Mouse (Mus musculus) spleen, adult 12 weeks (tissue): ENCODE measurements around the gene Gm11027.
"Not testable (repeated sequence)": the region's sequence is repeated elsewhere in the genome, so short reads cannot be mapped to it uniquely, and the experiment has no call there.

Experiments used
- DNase-seq: peaks from one replicate; pipeline ENCODE4 v3.0.0; 2022; ENCODE audit warnings: low spot score

Gm11027 gene

GRCm38 (mm10) chr12:116275086-116275485, at the start of gene Gm11027:
TSS of gene Gm11027 (plus strand) at chr12:116275386.
- DNase-seq: not testable (repeated sequence)

- DNase-seq: no peak
These were observed 48.7 kb upstream of the Gm11027 start for GRCm38 (mm10) chr12:116226289-116227057.

- DNase-seq: no peak
These were observed 45.7 kb upstream of the Gm11027 start for GRCm38 (mm10) chr12:116229451-116229850.

GRCm38 (mm10) chr12:116231612-116232011, 43.6 kb upstream of the Gm11027 start:
- DNase-seq: no peak

GRCm38 (mm10) chr12:116232061-116232460, 43.1 kb upstream of the Gm11027 start:
- no peak for DNase-seq

DNA sequence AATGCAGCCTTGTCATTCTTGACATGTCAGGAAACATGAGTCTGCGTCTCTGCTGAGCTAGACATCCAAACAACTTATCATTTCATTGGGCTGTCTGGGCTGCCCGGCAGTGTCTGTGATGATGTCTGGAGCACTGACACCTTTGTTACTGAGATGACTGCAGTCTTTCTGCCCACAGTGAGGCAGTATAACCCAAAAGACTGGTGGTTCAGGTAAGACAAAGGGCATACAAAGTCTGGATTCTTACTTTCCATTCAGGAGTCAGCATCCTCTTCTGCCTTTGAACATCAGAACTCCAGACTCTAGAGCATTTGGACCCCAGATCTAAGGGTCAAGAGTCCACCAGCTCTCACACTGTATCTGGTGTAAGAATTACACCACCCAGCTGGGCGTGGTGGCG, 39.8 kb upstream of the Gm11027 start:
- DNase-seq: no peak

DNA sequence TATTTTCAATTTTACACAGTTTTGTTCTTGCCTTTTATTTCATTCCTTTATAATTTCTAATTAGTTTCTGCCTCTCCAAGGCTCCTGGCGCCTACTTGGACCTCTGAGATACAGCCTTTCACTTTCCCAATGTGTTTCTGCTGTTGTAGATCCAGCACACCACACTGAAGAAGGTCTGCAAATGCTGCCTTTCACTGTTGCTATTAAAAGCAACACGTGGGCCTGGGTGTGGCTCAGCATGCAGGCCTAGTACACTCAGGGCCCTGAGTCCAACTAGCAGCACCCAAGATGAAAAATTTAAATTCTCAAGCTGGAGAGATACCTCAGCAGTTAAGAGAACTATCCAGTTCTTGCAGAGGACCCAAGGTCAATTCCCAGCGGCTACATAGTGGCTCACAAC, 38.5 kb upstream of the Gm11027 start:
- no peak for DNase-seq

DNA sequence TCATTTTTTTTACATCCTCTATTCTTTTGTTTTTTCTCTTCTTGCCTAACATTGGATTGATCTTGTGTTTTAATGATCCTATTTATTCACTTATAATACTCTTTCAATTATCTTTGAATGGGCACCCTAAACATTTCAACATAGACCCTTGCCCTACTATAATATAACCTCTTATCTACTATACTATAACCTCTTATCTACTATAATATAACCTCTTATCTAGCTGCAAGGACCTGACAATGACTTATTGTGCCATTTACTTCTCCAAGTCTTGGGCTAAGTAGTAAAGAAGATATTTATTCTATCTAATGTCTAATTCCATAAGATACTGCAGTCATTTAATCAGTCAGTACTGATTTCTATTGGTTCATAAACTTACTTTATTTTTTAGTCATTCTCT, 36.8 kb upstream of the Gm11027 start:
- no peak for DNase-seq

DNA sequence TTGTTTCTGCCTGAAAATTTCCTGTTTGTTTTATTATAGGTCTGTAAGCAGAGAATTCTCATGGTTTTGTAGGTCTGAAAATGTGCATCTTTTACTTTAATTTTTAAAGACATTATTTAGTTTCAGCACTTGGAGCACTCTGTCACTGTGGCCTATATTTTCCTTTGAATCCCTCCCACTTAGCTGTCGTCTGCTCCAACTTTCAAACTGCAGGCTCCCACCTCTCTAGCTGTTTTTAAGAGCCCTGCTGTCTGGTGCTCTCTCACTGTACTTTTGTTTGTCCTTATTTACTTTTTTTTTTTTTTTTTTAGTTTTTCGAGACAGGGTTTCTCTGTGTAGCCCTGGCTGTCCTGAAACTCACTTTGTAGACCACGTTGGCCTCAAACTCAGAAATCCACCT, 36.4 kb upstream of the Gm11027 start:
- DNase-seq: no peak

- DNase-seq: no peak
These were observed 30.6 kb upstream of the Gm11027 start for GRCm38 (mm10) chr12:116244601-116245000.

GRCm38 (mm10) chr12:116254652-116255051, 20.5 kb upstream of the Gm11027 start:
- no peak for DNase-seq

- no peak for DNase-seq
These were observed 19.6 kb upstream of the Gm11027 start for GRCm38 (mm10) chr12:116255636-116256035.

GRCm38 (mm10) chr12:116258321-116258720, 16.9 kb upstream of the Gm11027 start:
- DNase-seq: no peak

DNA sequence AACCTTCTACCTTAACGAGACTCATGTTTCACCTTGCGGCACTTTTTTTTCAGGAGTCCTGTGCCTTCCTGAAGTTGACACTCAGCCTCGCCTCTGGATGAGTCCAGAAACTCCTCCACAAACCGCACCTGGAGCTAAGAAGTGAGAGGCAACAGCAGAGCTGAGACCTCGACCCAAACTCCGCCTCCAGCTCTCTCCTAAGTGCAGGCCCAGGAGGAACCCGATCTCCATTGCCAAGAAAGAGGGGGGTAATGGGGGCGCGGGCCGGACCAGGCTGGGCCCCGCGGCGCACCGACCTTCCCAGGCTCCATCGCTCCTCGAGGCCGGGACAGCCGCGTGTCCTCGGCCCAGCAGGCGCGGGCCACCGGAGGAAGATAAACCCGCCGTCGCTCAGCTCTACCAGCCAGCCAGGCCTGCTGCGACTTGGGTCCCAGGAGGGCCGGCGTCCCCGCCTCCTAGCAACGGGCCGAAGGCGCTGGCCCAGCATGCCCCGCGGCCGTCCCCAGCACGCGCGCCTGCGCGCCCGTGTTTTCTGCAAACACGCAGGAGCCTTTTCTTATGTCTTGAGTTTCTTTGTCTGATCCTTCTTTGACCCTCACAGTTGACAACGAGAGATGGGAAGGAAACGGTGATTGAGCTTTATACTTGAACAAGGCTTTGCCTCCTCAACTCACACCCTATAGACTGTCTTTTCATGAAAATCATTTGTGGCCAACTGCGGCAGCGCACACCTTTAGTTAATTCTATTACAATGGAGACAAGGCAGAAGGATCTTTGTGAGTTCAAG, 12.4 kb upstream of the Gm11027 start, which contains the start of gene Wdr60:
TSS of gene Wdr60 (minus strand) at position 468 of the 787 bp plus-strand sequence.
- DNase-seq: peak; percentile 77

DNA sequence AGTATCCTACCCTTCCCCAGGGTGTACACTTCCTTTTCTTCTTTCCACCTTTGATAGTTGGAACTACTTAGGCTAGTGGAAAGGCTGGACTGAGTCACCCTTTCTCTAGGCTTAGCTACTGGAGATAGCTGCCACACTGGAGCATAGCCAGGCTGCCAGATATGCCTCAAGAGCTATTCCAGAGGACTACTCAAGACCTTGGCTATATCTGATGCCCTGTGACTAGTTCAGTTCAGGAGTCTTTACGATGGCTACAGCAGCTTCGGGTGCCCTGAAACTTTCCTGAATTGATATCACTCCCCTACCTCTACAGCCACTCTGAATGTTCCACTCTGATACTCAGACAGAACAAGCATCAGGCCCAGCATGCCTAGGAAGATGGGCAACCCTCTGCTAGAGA, 10.4 kb upstream of the Gm11027 start:
- DNase-seq: no peak

- DNase-seq: no peak
These were observed 9.9 kb upstream of the Gm11027 start for GRCm38 (mm10) chr12:116265275-116265674.

GRCm38 (mm10) chr12:116269450-116269849, 5.7 kb upstream of the Gm11027 start:
- DNase-seq: no peak

- no peak for DNase-seq
These were observed 4.6 kb upstream of the Gm11027 start for GRCm38 (mm10) chr12:116270538-116270937.

DNA sequence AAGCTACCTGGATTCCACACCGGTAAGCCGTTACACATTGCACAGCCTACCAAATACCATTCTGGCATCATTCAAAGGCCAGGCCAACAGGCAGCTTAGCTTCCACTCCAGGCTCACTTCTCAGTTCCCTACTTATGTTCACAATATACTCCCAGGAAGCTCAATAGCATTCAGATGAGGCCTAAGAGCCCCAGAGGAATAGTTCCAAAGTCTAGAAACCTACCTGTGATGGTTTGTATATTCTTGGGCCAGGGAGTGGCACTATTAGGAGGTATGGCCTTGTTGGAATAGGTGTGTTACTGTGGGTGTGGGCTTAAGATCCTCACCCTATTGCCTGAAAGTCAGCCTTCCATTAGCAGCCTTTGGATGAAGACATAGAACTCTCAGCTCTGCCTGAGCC, 4.1 kb upstream of the Gm11027 start:
- no peak for DNase-seq

DNA sequence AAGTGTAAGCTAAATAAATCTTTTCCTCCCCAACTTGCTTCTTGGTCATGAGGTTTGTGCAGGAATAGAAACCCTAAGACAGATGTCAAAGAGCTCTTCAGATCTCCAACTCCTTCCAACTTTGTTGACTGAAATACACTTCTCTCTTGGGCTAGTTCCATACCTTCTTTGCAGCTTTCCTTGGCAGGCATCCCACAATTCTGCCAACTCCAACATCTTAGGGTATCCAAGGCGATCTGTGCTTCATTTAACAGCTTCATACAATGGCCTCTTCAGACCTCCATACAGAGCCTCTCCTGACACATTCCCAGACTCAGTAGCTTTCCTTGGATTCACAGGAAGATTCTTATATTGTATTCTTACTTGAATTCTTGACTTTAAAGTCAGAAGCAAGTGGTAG, 1.5 kb upstream of the Gm11027 start:
- DNase-seq: no peak

DNA sequence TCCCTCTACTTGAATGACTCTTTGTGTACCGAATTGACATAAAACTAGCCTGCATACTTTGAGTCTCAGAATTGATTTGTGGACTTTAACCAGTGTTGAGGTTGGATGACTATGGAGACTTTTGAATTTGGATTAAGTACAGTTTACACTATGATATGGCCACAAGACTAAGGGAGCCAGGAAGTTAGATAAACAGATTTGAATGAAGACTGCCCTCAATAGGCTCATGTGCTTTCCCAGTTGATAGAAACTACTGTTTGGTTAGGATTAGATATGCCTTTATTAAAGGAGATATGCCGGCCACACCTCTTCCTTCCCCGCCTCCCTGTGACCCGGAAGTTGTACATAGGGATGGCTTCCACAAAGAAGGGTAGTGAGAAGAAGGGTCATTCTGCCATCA, 445 bp downstream of the Gm11027 start:
- DNase-seq: no peak

GRCm38 (mm10) chr12:116276961-116277360, 1.8 kb downstream of the Gm11027 start:
- no peak for DNase-seq

- no peak for DNase-seq
These were observed 3.4 kb downstream of the Gm11027 start for GRCm38 (mm10) chr12:116278541-116278940.
